Mouse (Mus musculus) central nervous system, embryonic 18 days (tissue): ENCODE measurements around the gene Tlr4. TPM values are rescaled to one million over a fixed set of nuclear protein-coding genes. Genes with fewer than 3 reads are reported as not detected.

Source experiments
- polyA plus RNA-seq: library from polyadenylated mRNA; depleted of rRNA; stranded (reverse); fragments of >200 nt; gene quantifications from 2 replicates; pipeline ENCODE4 v1.2.3, GENCODE M21; 2012; rRNA removed

The Tlr4 gene
- 0.31 and 0.34 TPM in 2 replicates for polyA plus RNA-seq

GRCm38 (mm10) chr4:66827463-66828162, at the start of gene Tlr4:
Tlr4 (plus strand) TSS chr4:66827584.

